Mouse (Mus musculus): ENCODE measurements at regions not wholly inside any gene's neighbourhood (a gene's known extent, or its start where the extent isn't known, plus 50 kb on each side); places are given as distances from the start of the nearest gene placed in this dataset.
A peak's percentile ranks its signal among the peaks of the same experiment; 100 is the strongest.
"Not testable (repeated sequence)": the region's sequence is repeated elsewhere in the genome, so short reads cannot be mapped to it uniquely, and the experiment has no call there.

DNA sequence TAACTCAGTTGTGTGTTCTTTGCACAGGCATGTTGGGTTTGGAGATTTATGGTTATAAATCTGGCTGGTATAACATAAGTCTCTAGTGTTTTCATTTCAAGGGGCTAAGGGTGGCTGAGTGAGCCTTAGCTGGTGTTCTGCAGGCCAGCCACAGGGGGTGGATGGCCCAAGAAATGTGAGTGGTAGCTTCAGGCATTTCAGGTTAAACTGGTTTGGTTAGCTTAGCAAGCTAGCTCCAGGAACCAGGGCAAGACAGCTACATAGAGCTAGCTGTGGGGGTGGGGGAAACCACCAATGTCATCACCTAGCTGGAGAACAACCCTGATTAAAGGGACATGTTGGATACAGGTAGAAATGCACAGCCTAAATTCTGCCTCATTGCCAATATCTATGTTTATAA, 237.6 kb upstream of the Dusp21 start:
- H3K36me3 ChIP-seq (ENCODE audit: insufficient read depth); DNase-seq; H3K9ac ChIP-seq; H3K4me3 ChIP-seq (ENCODE audit: low read depth, low read length); H3K27ac ChIP-seq (ENCODE audit: low read depth); H3K9me3 ChIP-seq (ENCODE audit: low read depth, low read length); H3K27me3 ChIP-seq (ENCODE audit: insufficient read depth, low read length); H3K4me1 ChIP-seq (ENCODE audit: insufficient read depth); H3K4me2 ChIP-seq: not testable (repeated sequence)
- ATAC-seq (ENCODE audit: insufficient read depth): peak; percentile 65; the same call in 1 of the 2 replicates

All from lung, embryonic 14.5 days (tissue).